Mouse (Mus musculus) T-helper 17 cell (primary cell): Measurements from ENCODE around the gene Sort1.
"Not testable (repeated sequence)": the region's sequence is repeated elsewhere in the genome, so short reads cannot be mapped to it uniquely, and the experiment has no call there.

Experiments used
- in situ Hi-C, 2 experiments: fragments of 300-600 bp; cut with MboI, MseI; formaldehyde crosslinking; loops; 1 replicate in 1 of 2; 2 replicates in 1 of 2; pipeline ENCODE4 v1.15.1; 2025; ENCODE audit warnings: high pct_unique_total_duplicates in 2 of 2

Gene Sort1

DNA sequence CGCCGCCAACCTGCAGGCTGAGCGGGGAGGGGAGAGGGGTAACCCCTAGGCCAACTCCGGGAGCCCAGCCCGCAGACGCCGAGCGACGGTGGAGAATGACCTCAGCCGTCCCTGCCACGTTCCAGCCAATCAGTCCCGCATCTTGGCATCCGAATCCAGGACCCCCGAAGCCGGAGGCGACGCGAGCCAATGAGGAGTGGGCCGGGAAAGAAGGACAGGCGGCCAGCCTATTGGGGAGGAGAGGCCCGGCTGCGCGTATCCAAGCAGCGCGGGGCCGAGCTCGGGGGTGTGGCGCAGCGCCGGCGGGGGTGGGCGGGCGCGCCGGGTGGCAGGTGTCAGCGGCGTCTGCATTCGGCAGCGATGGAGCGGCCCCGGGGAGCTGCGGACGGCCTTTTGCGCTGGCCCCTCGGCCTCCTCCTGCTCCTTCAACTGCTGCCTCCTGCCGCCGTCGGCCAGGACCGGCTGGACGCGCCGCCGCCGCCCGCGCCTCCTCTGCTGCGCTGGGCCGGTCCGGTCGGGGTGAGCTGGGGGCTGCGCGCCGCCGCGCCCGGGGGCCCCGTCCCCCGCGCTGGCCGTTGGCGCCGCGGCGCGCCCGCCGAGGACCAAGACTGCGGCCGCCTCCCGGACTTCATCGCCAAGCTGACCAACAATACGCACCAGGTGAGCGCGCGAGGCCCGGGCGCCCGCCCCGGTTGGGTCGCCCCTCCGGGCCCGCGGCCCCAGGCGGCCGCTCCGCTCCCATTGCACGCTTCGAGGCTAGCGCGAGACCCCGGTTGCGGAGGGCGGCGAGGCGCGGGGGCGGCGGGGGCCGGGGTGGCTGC lies at the start of gene Sort1:
Gene Sort1, plus strand, starts transcription at position 302 of the 821 bp plus-strand sequence.
- in situ Hi-C loops, result no loop called here

DNA sequence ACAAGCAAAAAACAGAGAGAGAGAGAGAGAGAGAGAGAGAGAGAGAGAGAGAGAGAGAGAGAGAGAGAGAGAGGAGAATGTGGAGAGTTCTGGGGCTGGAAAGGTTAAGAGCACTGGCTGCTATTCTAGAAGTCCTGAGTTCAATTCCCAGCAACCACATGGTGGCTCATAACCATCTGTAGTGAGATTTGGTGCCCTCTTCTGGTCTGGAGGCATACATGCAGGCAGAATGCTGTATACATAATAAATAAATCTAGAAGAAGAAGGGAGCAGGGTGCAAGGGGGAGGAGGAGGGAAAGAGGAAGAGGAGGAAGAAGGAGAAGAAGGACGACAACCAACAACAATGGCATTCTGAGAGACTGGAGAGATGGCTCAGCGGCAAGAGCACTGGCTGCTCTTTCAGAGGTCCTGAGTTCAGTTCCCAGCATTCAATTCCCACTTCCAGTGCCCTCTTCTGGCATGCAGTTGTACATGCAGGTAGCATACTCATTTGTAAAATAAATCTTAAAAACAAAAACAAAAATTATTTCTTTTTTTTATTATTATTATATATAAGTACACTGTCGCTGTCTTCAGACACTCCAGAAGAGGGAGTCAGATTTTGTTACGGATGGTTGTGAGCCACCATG lies 46.3 kb upstream of the Sort1 start:
- in situ Hi-C loops, result not testable (repeated sequence)

- in situ Hi-C loops, result no loop called here
Measured at GRCm38 (mm10) chr3:108241243-108241839, 42.5 kb upstream of the Sort1 start.

DNA sequence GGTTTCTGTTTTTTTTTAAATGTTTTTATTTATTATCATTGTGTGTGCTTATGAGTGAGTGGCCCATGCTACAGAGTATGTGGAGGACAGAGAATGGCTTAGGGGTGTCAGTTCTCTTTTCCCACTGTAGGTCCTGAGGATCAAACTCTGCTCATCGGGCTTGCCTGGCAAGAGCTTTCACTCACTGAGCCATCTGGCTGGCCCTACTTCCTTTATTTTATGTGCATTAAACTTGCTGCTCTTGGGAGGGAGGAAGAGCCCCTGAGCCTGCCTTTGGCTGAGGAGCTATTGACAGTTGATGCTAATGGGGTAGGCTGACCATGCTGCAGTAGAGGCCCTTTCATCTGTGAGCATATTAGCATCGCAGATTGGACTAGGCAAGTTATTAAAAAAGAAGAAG lies 37.0 kb upstream of the Sort1 start:
- in situ Hi-C loops, result loop anchor here in 1 of 2 experiments (5.0 kb wide), 1 partner anchor 80 kb away; no protein-coding TSS in a partner anchor

DNA sequence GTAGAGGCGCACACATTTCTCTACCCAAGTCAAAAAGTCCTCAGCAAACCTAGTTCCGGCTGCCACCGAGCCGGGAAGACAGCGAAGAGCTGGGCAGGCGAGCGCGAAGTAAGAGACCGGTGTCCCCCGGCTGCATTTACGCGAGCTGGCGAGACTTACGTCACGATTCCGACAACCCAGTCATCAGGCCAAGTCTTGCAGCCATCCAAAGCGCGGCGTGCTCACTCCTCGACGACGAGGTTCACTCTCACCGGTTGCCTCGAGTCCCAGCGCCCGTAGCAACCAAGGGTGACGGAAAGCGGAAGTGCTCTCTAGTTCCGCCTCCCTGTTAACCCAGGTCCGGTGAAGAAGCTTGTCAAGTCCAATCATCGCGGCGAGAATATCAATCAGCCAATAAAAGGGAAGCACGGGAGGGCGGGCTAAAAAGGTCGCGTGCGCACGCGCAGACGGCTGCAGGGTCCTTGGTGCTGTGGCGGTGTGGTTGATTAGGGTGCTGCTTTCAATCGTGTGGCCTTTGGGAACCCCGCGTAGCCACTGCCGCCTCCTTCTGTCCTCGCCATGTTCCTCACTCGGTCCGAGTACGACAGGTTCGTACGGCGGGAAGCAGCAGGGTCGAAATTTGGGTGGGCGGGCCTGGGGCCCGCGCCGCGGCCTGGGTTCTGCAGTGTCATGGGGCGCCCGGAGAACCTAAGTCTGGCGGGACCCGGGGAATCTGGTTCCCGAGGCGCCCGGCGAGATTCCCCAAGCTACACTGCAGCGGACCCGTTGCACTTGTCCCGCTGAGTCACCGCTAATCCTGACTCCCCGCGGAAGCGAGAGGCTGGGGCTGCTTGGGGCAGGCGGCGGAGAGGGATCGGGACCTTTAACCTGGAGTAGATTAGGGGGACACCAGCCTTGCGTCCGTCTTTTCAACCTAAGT lies 26.9 kb upstream of the Sort1 start, which contains the start of gene Psma5:
Gene Psma5, plus strand, starts transcription at position 208 of the 919 bp plus-strand sequence.
- in situ Hi-C loops, result loop anchor here in 1 of 2 experiments (10.0 kb wide), 1 partner anchor 1502 kb away; no protein-coding TSS in a partner anchor

DNA sequence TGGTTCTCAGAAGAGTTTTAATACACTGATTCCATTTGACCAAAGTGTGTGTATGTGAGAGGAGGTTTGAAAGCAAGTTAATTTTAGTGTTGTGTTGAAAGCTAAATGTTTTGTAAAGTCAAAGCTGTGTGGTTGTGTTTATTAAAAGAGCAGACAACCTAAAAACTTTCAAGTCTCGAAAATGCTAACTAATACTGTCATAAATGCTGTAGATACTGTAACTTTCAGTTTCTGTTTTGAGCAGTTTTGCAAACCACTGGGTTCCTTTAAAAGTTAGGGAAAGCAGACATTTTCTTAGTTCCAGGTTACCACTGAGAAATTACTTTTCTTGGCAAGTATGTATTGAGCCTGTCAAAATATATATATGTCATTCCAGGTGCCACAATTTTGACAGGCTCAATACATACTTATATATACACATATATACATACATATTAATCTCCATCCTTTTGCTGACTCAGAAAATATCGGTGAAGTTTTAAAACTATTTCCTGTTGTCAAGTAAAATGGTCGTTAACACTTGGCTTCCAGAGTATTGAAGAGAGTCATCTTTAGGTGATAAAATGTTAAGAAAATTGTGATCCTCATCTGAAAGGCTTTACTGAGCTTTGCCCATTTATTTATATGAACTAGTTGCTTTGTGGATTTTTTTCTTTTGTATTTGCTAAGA lies 25.9 kb upstream of the Sort1 start:
- in situ Hi-C loops, result loop anchor here in 1 of 2 experiments (10.0 kb wide), 1 partner anchor 1503 kb away; no protein-coding TSS in a partner anchor

- in situ Hi-C loops, result loop anchor here in 1 of 2 experiments (10.0 kb wide), 1 partner anchor 1505 kb away; no protein-coding TSS in a partner anchor
Measured at GRCm38 (mm10) chr3:108259319-108259718, 24.6 kb upstream of the Sort1 start.

- in situ Hi-C loops, result not testable (repeated sequence)
Measured at GRCm38 (mm10) chr3:108279495-108279894, 4.4 kb upstream of the Sort1 start.

- in situ Hi-C loops, result no loop called here
Measured at GRCm38 (mm10) chr3:108282401-108283240, 1.3 kb upstream of the Sort1 start.

- in situ Hi-C loops, result no loop called here
Measured at GRCm38 (mm10) chr3:108283241-108283561, 681 bp upstream of the Sort1 start.

DNA sequence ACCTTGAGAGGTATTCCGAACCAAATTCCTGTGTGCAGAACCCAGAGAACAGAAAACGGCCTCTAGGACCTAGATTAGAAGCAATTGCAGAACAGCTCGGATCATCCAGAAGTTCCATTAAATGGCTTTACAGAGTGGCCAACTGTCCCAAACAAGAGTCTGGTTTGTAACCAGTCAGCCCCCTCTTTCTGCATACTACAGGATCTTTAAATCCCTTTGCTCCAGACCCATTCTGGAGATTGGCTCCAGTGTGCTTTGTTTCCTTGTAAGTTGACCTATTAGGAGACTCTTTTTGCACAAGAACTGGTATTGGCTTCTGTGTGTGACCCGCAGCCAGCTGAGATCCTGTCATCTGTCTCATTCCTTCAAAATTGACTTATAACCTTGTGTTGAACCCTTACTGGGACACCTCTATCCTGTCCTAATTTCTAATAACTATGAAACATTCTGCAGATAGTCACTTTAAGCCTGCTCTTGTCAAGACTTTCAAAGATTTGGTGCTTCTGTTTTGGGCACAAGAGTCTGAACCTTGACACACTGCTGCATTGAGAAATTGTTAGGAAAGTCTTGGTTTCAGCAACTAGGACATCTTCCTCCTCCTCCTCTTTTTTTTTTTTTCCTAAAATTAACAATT lies 1.3 kb downstream of the Sort1 start:
- in situ Hi-C loops, result no loop called here

GRCm38 (mm10) chr3:108286671-108287439 lies 3.0 kb downstream of the Sort1 start:
- in situ Hi-C loops, result no loop called here

DNA sequence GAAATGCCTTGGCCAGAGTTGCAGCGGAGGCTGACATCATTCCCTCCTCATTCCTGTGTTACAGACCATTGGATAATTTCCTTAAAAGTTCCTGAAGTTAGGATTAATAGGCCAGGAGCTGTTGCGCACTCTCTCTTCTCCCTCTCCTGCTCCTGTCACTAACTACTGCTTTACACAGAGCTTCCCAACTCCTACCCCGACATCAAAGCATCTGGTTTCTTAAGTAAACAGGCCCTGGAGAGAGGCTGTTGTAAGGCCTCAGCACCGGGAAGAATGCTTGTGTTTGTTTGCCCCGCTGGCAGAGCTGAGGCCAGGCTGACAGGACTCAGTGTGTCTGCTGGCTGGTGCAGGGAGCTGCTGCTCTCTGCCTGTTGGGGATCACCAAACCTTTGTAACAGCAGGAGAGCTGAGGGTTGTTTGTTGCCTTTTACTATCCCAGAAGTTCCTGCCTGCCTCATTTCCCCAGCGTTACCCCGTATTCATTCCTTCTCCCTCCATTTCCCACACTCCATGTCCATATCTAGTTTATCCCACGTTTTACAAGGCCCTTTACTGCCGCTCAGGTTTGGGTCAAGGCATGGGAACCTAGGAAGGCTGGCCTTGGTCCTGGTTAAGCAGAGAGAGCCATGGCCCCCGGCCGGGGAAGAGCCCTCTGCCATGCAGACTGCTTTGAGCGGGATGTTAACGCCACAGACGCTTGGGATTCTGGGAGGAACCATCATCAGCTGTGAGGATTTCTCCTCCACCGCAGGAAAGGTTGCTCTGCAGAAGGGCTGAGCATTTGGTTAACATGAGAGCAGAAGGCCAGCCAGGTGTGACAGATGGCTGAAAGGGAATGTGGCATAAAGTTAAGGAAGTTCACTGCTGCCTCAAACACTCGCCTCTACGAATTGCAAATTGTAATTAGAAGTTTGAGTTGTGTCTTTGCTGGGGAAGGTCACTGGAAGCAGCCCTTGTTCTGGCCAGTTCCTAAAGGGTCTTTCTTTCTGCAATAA lies 4.2 kb downstream of the Sort1 start:
- in situ Hi-C loops, result no loop called here

DNA sequence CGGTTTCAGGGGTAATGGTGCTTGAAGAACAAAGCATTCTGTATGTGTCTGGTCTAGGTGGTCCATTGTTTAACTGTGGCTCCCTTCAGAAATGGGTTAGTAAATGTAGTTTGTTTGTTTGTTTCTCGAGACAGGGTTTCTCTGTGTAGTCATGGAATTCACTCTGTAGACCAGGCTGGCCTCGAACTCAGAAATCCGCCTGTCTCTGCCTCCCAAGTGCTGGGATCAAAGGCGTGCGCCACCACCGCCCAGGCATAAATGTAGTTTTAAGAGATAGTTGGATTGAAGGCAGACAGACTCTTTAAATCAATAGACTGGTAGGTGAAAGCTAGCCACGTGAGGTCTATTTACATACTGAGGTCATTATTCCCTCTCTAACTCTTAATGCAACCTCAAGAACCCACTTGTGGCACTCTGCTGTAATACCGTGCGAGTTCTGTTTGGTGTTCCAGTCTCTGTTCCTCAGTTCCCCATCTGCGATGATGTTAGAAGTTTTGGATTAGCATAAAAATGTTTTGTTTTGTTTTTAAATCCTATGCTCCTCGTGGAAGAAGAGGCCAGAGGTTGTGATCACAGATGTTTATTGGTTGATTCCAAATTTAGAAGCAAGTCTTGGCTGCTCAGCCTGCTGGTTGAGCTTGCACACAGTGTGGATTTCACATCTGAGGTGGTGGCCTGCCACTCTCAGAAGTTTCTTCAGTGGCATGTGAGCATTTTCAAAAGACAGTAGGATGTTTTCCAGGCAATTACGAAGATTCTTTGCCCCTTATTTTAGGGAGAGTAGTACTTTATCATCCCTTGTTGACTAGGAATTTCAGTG lies 5.6 kb downstream of the Sort1 start:
- in situ Hi-C loops, result loop anchor here (5.0 kb wide), 1 partner anchor 98 kb away; no protein-coding TSS in a partner anchor

DNA sequence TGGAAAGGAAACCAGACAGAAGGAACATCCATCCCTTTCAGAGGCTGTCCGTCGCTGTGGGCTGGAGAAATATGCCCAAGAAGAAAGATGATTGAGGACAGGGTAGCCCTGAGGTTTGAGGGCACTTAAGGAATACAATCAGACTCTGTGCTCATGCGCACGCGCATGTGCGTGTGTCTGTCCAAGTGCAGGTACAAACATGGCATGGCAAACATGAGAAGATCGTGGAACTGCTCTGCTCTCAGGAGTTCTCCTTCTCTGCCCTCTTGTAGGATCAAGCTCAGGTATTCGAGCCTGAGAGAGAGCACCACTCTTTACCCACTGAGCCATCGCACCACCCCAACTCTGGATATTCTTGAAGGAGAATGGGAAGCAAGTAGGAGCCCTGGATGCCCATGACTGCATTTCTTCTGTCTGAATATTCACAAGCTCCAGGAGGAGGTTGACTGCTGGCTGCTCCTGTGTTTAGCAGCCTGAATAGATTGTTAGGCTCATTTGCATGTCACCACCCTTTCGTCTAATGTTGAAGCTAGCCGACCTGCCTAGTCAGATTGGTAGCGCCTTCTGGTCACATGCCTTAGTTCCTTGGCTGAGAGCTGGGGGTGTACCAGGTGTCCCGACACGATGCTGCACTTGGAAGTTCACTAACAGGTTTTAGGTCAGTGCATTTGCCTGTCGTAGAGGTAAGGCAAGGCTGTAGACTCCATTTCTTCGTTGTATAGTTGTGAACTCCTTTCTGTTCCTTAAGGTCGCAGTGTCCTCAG lies 7.3 kb downstream of the Sort1 start:
- in situ Hi-C loops, result loop anchor here (5.0 kb wide), 1 partner anchor 96 kb away; no protein-coding TSS in a partner anchor
